Mouse (Mus musculus) cerebellum, postnatal 36 days (tissue): Measurements from ENCODE around the gene Miga1.

ENCODE experiments used
- DNase-seq, 2 experiments: peaks; one replicate each; pipeline ENCODE4 v3.0.0; 2021 to 2022; ENCODE audit warnings: mixed read lengths in 2 of 2

Gene Miga1

GRCm38 (mm10) chr3:152241098-152241497 lies 99.1 kb downstream of the Miga1 start:
- no peak for DNase-seq

GRCm38 (mm10) chr3:152239592-152239991 lies 100.6 kb downstream of the Miga1 start:
- DNase-seq: no peak

- DNase-seq: no peak
Measured at GRCm38 (mm10) chr3:152238836-152239235, 101.4 kb downstream of the Miga1 start.

GRCm38 (mm10) chr3:152235805-152236204 lies 104.4 kb downstream of the Miga1 start:
- no peak for DNase-seq

- no peak for DNase-seq
Measured at GRCm38 (mm10) chr3:152235238-152235637, 105.0 kb downstream of the Miga1 start.

GRCm38 (mm10) chr3:152231333-152232100 lies 108.7 kb downstream of the Miga1 start:
- DNase-seq: no peak

GRCm38 (mm10) chr3:152229271-152229670 lies 110.9 kb downstream of the Miga1 start:
- DNase-seq: no peak

- DNase-seq: no peak
Measured at GRCm38 (mm10) chr3:152228843-152229242, 111.4 kb downstream of the Miga1 start.

GRCm38 (mm10) chr3:152225906-152226305 lies 114.3 kb downstream of the Miga1 start:
- no peak for DNase-seq

GRCm38 (mm10) chr3:152224918-152225317 lies 115.3 kb downstream of the Miga1 start:
- no peak for DNase-seq
